Mouse (Mus musculus) central nervous system, embryonic 14 days (tissue): ENCODE results near the gene Fam71f2. TPM values are rescaled to one million over a fixed set of nuclear protein-coding genes. Genes with fewer than 3 reads are reported as not detected.

Experiments
- polyA plus RNA-seq: library from polyadenylated mRNA; depleted of rRNA; stranded (reverse); fragments of >200 nt; gene quantifications from 2 replicates; pipeline ENCODE4 v1.2.3, GENCODE M21; 2012; rRNA removed

The Fam71f2 gene
- 1.6 and 2.6 TPM in 2 replicates for polyA plus RNA-seq

GRCm38 (mm10) chr6:29279293-29279692 is at the start of gene Fam71f2:
Gene Fam71f2 (plus strand): TSS chr6:29279593.

DNA sequence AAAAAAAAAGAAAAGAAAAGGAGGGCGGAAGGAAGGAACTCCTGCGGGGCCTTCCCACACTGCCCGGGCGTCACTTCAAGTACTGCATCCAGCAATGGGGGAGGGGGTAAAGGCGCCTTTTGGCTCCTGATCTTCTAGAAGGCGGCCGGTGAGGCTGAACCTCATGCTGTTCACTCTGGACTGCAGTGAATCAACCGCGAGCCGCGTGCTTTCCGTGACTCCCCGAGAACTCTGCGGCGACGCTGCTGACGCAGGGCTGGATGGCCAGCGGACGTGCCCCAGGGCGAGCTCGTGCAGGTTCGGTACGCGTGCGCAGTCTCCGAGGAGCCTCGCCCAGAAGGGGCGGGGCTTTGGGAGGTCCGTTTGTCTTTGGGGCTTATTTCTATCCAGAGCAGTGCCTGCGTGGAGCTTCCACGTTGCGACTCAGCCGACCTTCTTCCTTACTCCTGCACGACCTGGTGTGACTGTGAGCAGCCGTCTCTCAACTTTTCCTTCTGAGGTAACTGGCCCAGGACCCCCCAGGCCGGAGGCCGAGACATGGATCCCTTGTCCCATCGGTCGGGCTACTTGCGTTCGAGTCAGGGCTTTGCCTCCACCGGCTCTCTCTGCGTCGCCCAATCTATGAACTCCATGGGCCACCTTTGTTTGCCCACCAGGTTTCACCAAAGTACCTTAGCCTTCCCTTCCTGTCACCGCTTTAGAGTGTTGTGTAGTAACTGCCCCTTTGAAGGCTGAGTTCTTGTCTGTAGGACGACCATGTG is 6.9 kb upstream of the Fam71f2 start, which contains the start of gene Hilpda:
TSS of gene Hilpda (plus strand) at position 177 of the 761 bp plus-strand sequence.

DNA sequence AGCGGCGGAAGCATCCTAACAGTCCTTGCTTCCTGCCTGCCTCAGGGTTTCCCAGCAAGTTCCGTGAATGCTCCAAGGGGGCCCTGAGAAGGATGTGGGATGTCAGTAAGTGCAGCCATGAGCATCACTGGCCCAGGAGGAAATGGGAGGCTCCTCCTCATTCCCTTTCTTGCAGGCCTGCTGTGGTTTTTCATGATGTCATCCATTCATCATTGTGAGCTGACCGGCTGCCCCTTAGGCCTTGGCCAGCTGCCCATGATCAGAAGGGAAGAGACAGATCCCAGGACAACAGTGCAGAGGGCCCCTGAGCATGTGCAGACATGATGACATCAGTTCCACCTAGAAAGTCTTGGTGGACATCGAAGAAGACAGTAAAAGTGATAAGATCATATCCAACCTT is 39.5 kb downstream of the Fam71f2 start, which contains the start of gene Fam71f1:
TSS of gene Fam71f1 (plus strand) at position 262 of the 400 bp plus-strand sequence.

Other genes with a start within 250 kb of the Fam71f2 start
- gene Lep, start 219.4 kb upstream of the Fam71f2 start, polyA plus RNA-seq = not detected in 2 replicates
- 76.3 and 83.3 TPM in 2 replicates for gene Rbm28, start 114.6 kb upstream of the Fam71f2 start, polyA plus RNA-seq
- gene Prrt4, start 100.0 kb upstream of the Fam71f2 start, polyA plus RNA-seq = 6.1 and 6.6 TPM in 2 replicates
- 48.2 and 52.4 TPM in 2 replicates for gene Impdh1, start 63.2 kb upstream of the Fam71f2 start, polyA plus RNA-seq
- 30.9 and 31.6 TPM in 2 replicates for gene Hilpda, start 7.1 kb upstream of the Fam71f2 start, polyA plus RNA-seq
- 0.10 TPM in 1 of 2 replicates, not detected in the other for gene Fam71f1, start 39.5 kb downstream of the Fam71f2 start, polyA plus RNA-seq
- 124 and 173 TPM in 2 replicates for gene Calu, start 68.5 kb downstream of the Fam71f2 start, polyA plus RNA-seq
- 0.28 and 0.85 TPM in 2 replicates for gene Opn1sw, start 108.9 kb downstream of the Fam71f2 start, polyA plus RNA-seq
- gene Ccdc136, start 116.7 kb downstream of the Fam71f2 start, polyA plus RNA-seq = 54.3 and 55.3 TPM in 2 replicates
- gene Flnc, start 153.7 kb downstream of the Fam71f2 start, polyA plus RNA-seq = 4.3 and 10.9 TPM in 2 replicates
- gene Atp6v1f, start 188.1 kb downstream of the Fam71f2 start, polyA plus RNA-seq = 291 and 330 TPM in 2 replicates
- gene Atp6v1fnb, start 191.8 kb downstream of the Fam71f2 start, polyA plus RNA-seq = 0.20 and 0.39 TPM in 2 replicates
- gene Kcp, start 228.4 kb downstream of the Fam71f2 start, polyA plus RNA-seq = 34.5 and 54.4 TPM in 2 replicates
- gene Irf5, start 247.0 kb downstream of the Fam71f2 start, polyA plus RNA-seq = 2.7 and 3.3 TPM in 2 replicates